Mouse (Mus musculus) activated CD4-positive, CD25-positive, alpha-beta regulatory T cell, adult 4 months (primary cell): ENCODE results near the gene Cpb1. TPM values are rescaled to one million over a fixed set of nuclear protein-coding genes. Genes with fewer than 3 reads are reported as not detected.

Experiments
- ATAC-seq: one replicate; pipeline ENCODE4 v1.8.0; 2017
- polyA plus RNA-seq, 2 experiments: library from polyadenylated mRNA; unstranded; fragments of 100-300 nt; shearing (Covaris generic); gene quantifications; one replicate each; pipeline ENCODE4 v1.2.1; 2017

Gene Cpb1
- polyA plus RNA-seq = not detected

- no peak for ATAC-seq
Observed at GRCm38 (mm10) chr3:20275633-20276032, at the start of gene Cpb1. Cpb1 (minus strand) TSS chr3:20275733.

- no peak for ATAC-seq
Observed at GRCm38 (mm10) chr3:20317233-20317632, 41.7 kb upstream of the Cpb1 start.

GRCm38 (mm10) chr3:20309142-20309541 lies 33.6 kb upstream of the Cpb1 start:
- ATAC-seq = no peak

GRCm38 (mm10) chr3:20307256-20307655 lies 31.7 kb upstream of the Cpb1 start:
- peak; percentile 47 for ATAC-seq

GRCm38 (mm10) chr3:20304758-20305352 lies 29.3 kb upstream of the Cpb1 start:
- peak; percentile 79 for ATAC-seq

- no peak for ATAC-seq
Observed at GRCm38 (mm10) chr3:20295546-20295945, 20.0 kb upstream of the Cpb1 start.

GRCm38 (mm10) chr3:20294542-20295348 lies 19.2 kb upstream of the Cpb1 start:
- ATAC-seq = peak; percentile 10

- no peak for ATAC-seq
Observed at GRCm38 (mm10) chr3:20291370-20291769, 15.8 kb upstream of the Cpb1 start.

GRCm38 (mm10) chr3:20288761-20289160 lies 13.2 kb upstream of the Cpb1 start:
- ATAC-seq = no peak

- ATAC-seq = no peak
Observed at GRCm38 (mm10) chr3:20281796-20282195, 6.3 kb upstream of the Cpb1 start.

- no peak for ATAC-seq
Observed at GRCm38 (mm10) chr3:20254566-20255479, 20.7 kb downstream of the Cpb1 start.

GRCm38 (mm10) chr3:20243913-20244312 lies 31.6 kb downstream of the Cpb1 start:
- no peak for ATAC-seq

- no peak for ATAC-seq
Observed at GRCm38 (mm10) chr3:20242050-20242449, 33.5 kb downstream of the Cpb1 start, which contains the start of gene Cpa3. Cpa3 (minus strand) TSS chr3:20242181.

GRCm38 (mm10) chr3:20239741-20240140 lies 35.8 kb downstream of the Cpb1 start:
- ATAC-seq = no peak

GRCm38 (mm10) chr3:20236965-20237364 lies 38.6 kb downstream of the Cpb1 start:
- no peak for ATAC-seq

- no peak for ATAC-seq
Observed at GRCm38 (mm10) chr3:20229027-20229426, 46.5 kb downstream of the Cpb1 start.

GRCm38 (mm10) chr3:20225429-20225828 lies 50.1 kb downstream of the Cpb1 start:
- ATAC-seq = no peak

- peak; percentile 95 for ATAC-seq
Observed at GRCm38 (mm10) chr3:20222926-20223698, 52.4 kb downstream of the Cpb1 start.

- ATAC-seq = no peak
Observed at GRCm38 (mm10) chr3:20222136-20222535, 53.4 kb downstream of the Cpb1 start.

- ATAC-seq = peak; percentile 90
Observed at GRCm38 (mm10) chr3:20198869-20199268, 76.7 kb downstream of the Cpb1 start.
